Mouse (Mus musculus) telencephalon, adult 2 months (tissue): ENCODE measurements at regions not wholly inside any gene's neighbourhood (a gene's known extent, or its start where the extent isn't known, plus 50 kb on each side); places are given as distances from the start of the nearest gene placed in this dataset.

Experiments
- DNase-seq: peaks from one replicate; pipeline ENCODE4 v3.0.0-alpha.2; 2011; ENCODE audit warnings: low read depth, low spot score

DNA sequence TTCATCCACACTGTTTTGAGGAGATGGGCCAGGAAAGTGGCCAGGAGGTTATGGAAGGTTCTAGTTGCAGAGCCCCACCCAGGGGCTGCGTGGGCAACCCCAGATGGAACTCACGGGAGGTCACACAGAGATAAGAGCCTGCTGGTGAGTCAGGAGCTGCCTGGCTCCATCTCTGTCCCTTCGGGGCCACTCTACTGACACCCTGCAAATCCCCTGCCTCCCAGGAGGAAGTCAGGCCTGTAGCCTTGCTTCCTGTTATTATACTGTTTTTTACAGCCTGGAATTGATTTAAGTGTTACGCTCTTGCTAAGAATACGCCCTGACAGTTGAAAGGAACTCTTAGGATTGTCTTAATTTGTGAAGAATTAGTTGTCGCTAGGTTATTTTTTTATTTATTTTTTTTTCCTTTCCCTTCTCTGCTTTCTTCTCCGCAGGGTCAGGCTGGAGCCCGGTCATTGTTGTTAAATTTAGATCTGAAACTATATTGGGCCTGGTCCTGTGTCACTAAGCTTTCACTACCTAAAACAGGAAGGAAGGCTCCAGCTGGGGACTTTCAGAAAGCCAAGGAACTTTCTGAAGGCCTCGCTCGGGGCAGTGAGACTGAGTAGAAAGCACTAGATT lies 497.9 kb downstream of the Med13l start:
- peak; percentile 11 for DNase-seq

DNA sequence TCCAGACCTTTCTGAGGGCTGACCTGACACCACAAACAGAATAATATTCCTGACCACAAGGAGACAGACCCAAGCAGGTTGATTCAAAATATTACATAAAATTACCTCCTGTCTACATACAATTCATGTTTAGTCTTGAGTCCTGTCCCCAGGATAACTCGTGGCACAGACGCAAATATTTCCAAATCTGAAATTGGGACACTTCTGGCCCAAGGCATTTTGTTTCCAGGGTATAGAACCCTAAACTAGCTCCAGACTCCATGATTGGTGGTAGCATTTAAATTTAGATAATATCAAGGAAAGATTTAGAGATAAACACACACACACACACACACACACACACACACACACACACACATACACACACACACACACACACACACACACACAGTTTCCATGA lies 498.7 kb downstream of the Med13l start:
- no peak for DNase-seq

DNA sequence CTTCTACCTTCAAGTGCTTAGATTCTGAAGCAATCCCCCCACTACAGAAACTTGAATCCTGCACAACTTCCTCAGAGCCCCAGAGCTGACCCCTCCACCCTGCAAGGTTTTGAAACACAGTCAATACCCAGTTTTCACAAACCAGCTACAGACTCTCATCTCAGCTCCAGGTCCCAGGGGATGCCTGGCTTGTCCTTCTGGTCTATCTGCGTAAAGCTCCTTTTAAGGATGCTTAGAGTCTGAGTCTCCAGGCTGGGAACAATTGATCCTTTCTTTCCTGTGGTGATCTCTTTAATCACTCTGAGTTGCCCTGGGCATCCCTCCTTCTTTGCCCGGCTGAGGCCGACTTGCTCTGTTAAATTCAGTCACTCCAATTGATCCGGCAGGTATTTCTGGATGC lies 500.4 kb downstream of the Med13l start:
- DNase-seq = no peak

DNA sequence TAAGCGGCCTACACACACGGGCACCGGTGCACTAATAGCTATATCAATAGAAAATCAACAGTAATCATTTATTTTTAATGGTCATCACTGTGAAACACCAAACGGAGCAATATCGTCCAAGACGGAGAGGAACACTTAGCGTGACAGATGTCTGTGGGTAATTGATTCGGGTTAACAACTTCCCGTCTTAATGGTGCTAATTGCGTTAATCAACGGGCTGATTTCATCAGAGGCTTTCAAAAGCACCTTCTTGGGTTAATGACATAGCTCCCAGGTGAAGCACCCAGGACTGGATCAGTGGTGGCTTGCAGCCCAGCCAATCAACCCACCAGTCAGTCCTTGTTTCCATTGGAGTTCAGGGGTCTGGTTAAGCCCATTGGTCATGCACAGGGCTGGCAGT lies 502.0 kb downstream of the Med13l start:
- DNase-seq = no peak

DNA sequence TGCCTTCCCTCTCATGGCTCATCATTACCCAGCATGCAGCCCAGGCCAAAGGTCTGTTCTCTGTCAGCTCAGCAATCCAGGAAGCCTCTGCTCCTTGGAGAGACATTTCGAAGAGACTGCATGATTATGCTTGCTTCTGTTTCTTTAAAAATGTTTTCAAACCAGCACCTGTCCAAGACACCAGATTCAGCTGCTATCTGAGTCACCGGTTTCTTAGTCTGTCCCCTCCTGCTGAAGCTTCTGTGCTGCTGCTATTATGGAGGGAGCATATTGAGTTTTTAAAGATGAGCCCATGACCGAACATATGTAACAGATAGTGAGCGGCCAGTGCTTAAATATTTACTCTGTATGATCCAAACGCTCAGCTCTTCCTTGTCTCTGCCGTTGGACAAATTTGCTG lies 506.2 kb downstream of the Med13l start:
- peak; percentile 34 for DNase-seq

DNA sequence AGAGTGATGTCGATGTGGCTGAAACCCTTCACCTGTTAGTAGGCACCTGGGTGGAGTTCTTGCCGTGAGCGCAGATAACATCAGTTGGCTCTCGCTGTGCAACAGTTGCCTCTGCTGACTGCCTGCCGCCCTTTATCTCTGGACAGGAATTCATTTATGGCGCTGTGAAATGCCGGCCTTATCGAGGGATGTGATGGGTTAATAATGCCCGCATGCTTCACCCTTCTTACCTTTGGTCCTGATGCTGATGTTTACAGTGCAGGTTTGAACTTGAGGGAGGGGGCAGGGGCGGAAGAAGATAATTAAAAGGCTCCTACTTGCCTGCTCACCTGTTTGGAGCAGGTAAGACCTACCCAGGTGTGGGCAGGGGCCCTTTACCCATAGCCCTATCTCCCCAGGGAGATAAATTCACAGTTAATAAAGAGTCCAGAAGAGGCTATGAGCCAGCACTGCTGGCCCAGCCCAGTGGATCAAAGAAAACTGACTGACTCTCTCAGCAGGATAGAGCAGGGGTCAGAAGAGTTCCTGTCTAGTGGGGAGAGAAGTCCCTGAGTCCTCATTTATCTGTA lies 509.4 kb downstream of the Med13l start:
- DNase-seq = no peak

DNA sequence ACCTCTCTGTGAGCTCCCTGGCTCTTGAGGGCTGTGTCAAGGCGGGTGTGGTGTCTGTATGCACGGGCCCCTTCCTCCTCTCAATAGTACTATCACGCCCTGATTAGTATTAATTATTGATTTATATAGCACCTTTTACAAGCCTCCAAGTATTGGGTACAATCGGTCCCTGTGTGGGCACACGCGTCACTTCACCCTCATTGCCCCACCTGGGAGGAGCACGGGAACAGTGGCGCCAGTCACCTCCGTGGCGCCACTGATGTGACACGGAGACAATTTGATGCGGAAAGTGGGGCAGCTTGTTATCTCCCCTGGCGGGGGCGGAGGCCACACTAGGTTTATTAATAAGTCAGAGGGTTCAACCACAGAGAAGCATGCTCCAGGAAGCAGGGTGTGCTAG lies 512.2 kb downstream of the Med13l start:
- DNase-seq = no peak

DNA sequence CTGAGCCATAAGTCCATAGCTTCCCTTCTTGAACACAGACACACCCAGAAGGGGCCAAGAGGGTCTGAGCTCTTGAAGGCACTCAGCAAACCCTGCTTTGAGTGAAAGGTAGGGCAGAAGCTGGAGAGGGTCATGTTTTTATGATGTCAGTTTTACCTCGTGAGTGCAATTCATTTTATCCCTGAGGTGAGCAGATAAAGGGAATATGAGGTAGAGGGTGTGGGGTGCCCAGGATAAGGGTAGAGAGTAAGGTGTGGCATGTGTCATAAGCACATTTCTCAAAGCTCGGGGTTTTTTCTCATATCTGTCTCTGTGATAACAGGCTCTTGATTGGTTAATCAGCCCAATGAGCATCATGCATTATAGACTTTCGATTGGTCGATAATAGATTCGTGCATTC lies 520.3 kb downstream of the Med13l start:
- DNase-seq = no peak

DNA sequence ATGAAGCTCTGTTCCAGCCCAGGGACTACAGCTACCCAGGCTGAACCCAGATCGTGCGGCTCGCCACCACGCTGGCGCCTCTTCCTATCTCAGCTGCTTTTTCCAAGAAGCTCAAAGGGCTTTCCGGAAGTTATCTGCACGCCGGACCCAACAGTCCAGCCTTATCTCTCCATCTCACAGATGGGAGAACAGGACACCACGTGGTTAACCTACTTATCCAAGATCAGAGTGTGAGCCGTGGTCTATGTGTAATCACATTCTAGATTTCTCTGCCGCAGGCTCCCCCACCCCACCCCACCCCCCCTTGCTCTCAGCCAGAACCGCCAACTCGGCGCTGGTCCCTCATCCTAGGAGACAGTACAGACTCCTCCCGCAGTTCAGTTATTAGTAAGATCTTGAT lies 522.4 kb downstream of the Med13l start:
- DNase-seq = no peak

DNA sequence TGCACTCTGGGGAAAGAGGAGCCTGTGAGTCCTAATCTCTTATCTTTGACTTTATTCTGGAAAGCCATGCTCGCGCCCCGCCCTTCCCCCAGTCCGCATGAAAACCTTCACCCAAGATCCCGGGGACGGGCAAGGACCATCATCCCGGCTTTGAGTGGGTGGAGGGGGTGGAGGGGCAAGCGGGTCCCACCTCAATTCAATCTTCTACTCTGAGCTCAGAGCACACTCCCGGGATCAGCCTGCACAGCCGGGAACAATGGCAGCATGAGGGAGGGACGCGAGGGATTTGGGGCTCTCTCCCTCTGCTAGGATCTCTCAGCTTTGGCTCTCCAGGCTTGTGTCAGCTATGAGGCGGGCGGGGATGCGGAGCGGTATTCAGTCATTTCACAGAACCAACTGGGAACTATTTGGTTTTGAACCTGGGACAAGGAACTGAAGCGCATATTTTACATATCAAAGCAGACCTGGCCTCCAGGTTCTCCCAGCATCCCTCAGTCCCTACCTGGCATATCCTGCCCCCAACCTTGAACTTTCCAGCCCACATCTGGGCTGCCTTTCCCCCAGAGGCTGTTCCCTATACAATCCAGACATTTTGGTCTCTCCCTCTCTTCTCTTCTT lies 537.2 kb downstream of the Med13l start:
- no peak for DNase-seq

DNA sequence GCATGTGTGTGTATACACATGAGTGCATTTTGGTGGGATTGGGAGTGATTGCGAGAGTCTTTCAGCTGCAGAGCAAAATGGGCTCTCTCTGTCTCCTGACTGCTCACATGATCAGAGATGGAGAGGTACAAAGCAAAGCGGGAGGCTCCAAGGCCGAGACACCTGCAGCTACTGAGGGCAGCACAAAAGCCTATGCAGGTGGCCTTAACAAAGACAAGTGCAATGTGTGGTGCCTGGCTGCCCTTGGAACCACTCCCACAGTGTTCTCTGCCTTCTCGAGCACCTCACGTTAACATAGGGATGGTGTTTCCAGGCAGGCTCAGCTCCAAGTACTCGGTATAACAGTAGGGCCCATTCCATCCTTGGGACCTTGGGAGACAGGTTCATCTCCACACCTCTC lies 539.3 kb downstream of the Med13l start:
- no peak for DNase-seq

DNA sequence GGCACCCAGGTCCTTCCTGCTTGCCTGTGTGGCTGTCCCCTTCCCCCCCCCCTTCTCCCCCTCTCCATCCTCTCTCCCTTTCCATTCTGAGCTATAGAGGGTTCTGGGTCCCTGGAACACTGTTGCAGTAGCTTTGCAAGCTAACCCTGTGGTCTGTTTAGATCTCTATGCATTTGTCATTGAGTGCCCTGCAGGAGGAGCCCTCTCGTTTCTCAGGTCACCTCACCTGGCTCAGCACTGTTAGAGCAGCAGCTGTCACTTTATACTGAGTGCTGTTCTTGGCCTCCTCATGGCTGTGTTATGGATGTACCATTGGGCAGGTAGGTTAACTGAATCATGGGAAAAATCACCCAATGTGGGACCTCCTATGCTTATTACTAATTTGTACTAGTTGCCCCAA lies 543.0 kb downstream of the Med13l start:
- DNase-seq = no peak

DNA sequence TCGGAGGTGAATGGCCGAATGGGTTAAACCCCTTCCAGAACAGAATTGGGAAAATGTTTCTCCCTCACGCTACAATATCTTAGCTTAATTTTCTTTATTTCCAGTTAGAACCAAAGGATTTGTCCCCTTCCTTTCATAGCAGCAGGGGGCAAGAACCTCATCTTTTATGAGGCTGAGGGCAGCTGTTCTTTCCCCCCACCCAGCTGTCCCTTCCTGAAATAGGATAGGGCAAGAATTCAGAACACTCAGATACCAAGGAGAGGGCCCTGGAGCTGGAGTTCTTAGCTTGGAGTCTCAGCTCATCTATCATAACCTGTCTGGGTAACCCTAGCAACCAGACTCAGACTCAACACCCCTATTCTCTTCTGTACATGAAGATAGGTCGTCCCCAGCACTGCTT lies 547.4 kb downstream of the Med13l start:
- DNase-seq = no peak

DNA sequence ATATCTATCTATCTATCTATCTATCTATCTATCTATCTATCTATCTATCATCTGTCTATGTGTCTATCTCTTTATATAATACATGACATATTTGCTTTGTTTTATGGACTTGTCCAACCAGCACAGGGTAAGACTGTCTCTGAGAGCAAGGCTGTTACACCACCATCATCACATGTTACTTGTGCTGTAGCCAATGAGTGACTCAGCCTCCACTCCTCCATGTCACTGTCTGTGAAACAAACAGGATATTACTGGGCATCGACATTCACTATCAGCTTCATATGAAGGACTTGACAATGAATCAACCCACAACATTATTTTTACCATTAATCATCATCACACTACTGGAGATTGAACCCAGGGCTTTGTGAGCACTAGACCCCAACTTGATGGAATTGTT lies 549.0 kb downstream of the Med13l start:
- DNase-seq = no peak

DNA sequence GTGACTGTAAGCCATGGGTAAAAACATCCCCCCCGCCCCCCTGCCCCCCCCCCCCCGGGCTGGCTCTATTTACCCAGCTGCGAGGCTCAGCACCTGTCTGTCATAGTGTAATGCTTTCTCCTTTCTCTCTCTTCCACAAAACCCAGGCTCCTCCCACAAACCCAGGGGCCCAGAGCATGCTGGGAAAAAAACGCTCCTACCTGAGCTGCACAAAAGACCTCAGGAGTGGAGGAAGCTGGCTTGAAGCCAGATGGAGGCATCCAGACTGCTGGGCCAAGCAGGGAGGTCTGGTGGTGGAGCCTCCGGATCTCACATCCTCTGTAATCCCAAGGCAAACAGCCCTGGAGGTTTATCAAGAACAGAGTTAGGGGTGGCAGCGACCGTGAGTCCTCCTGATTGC lies 553.6 kb downstream of the Med13l start:
- no peak for DNase-seq

DNA sequence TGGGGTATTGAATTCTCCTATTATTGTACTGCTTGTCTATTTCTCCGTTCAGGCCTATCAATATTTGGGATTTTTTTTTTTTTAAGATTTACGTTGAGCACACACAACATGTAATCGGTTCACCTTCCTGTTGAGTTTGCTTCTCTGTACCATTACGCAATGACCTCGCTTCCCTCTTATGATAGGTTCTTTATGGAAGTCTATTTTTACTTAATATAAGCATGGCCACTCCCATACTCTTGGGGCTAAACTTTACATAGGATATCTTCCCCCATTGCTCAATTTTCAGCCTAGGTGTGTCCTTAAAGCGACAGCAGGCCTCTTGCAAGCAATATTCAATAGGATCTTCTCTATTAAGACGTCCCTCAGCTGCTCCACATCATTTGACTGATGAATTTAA lies 544.7 kb upstream of the Tbx3 start:
- no peak for DNase-seq

DNA sequence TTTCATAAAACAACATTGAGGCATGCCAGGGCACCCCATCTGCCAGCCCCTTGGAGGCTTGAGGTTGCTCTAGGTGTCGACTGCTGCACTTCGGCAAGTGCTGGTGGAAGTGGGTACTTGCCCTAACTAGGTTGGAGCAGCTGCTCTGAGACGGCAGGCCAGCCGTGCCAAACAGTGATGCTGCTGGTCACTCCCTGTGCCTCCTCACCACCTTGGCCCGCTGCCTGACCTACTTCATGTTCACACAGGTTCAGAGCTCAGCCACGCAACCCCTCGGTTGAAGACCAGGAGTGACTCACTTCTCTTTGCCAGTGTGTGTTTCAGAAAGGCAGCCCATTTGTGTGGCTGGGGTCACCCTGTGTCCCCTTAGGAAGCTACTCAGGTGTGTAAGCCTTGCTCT lies 540.3 kb upstream of the Tbx3 start:
- DNase-seq = no peak

DNA sequence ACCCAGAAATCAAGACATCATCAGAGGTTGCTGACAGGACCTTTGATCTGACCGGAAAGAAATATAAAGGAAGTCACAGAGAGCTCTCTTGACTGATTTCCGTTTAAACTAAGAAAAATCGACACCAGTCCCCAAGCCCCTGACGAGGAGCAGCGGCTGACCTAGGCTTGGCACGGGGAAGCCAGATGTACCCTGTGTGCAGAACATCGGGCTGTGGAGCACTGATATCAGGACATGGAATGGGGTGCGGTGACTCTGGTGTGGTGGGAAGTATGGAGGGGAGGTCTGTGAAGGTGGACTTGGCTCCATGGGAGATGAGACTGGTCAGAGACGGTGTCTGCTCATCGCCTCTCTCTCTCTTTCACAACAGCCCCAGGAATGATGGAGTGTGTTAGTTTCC lies 539.0 kb upstream of the Tbx3 start:
- no peak for DNase-seq

DNA sequence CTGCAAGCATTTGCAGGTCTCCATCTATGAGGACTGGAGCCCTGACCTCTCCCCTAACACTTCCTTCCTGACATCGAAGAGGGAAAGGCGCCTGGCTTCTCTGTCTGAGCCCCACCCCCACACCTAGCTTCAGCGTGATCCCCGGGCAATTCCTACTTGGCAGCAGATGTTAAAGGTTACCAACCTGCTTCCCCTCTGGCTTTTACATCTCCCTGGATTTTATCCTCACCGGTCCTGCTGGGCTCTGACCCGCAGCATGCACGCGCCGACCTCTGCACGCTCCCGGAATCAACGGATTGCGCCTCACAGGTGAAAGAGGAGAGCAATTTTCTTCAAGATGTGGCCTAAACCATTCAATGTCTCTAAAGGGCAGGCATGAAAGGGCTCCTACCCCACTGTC lies 537.1 kb upstream of the Tbx3 start:
- no peak for DNase-seq

DNA sequence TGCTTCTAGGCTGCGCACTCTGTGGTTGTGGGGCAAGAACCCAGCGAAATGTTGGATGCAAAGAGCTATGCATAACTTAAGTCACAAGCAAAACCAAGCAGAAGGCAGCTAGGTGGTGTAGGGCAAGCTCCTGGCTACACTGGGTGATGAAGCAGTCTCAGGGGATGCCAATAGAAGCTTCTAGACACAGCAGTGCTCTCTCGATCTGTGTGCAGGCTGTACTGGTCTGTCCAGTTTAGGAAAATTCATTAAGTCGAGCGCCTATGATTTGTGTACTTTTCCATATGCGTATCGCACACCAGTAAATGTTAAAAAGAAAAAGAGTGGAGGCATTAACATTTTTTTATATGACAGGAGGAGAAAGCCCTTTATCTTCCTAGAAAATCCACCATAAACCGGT lies 533.6 kb upstream of the Tbx3 start:
- DNase-seq = no peak

DNA sequence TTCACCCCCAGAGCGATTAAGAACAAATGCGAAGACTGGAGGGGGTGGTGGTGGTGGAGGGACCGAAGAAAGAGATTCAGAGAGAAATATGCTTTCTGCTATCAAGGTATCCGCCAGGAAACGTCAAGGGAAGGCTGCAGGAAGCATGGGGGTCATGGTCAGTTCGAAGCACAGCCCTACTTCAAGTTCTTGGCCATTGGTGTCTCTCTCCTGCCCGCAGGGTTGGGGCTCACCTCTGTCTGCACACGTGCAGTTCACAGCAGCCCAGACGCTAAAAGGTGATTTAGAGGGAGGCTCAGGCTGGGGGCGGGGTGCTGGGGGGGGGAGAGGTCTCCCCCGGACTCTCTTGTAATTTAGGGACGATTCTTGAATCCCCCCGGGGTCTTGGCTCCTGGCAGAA lies 533.1 kb upstream of the Tbx3 start:
- no peak for DNase-seq

DNA sequence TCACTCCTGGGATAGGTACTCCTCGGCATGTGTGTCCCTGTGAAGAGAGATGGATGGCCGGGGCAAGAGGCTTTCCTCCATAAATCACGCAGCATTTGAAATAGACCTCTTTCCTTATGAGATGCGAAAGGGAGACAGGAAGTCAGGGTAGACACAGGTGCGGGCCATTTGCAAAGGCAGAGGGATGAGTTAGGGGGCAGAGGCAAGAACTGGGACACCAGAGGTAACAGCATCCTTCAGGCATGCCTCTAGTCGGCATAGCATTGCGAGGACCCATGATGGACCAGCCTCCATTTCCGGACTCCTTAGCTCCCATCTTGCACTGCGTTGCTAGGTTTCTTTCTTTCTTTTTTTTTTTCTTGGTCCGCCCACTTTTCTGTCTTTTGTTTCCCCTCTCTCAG lies 532.6 kb upstream of the Tbx3 start:
- DNase-seq = no peak

DNA sequence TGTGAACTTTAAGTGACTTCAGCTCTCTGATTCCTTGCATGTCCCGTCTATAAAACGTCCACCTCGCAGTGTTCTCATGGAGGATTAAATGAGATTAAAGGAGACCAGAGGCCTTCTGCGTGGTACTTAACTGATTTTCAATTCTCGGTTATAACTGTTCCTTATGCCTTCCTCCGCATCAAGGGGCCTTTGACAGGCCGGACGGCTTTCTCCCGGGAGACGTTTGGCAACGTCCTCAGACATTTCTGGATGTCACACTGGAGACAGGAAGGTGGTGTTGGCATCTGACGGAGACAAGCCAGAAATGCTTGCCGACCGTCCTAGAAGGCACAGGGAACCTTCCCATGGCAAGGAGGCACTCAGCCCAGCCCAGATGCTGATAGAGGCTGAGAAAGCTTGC lies 532.2 kb upstream of the Tbx3 start:
- no peak for DNase-seq

DNA sequence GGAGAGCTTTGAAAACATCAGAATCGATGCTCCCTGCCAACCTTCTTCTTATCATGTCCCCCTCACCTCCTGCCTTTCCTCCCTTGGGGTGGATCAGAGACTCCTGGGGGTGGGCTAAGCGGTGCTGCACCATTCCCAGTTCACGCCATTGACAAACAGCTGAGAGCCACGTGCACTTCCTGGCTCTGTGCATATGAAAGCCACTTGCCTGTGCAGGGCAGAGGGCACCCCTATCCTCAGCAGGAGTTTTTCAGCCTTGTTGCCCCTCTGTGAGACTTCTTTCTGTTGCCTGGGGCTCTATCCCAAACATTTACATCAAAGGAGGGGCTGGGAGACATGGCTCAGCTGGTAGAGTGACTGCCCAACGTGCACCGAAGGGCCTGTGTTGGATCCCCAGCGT lies 531.1 kb upstream of the Tbx3 start:
- no peak for DNase-seq
